Mouse (Mus musculus) lung, adult 18-20 months (tissue): ENCODE measurements around the gene Pgap3.
A peak's percentile ranks its signal among the peaks of the same experiment; 100 is the strongest.

Experiments
- DNase-seq, 2 experiments: peaks; one replicate each; pipeline ENCODE4 v3.0.0; 2022; ENCODE audit warnings: mixed read lengths in 2 of 2

The Pgap3 gene

DNA sequence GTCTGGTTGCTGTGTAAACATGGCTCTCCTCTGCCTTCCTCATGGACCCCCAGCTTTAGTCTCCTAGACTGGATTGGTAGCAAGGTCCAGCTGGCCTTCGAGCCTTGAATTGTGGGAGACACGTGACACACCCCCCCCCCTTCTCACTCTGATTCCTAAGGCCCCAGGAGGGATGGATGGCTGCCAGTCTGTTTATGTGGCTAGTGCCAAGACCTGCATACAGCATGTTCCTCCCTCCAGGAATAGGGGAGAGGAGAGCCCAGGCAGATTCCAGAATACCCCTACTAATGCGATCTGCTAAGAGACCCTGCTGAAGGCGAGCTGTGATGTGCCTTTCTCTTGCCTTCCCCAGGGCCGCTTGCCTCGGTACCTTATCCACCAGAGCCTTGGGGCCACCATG is 20.2 kb downstream of the Pgap3 start:
- DNase-seq: no peak

DNA sequence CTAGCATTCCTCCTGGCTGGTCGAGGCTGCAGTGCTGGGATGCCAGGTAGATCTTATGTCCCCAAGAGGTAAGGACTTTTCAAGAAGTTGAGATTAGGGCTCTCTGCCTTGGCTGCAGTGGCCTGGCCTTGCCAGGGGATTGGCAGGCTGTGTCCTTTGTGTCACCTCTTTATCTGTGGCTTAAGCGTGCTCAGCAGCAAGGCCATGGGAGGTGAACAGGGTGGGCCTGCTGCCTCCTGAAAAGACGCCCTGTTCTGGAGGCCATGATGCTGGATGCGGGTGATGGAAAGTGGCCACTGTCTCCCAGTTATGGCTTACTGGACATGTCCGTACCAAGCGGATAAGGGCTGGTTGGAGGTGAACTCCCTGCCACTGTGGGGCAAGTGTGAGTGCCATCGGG is 20.9 kb downstream of the Pgap3 start:
- no peak for DNase-seq

DNA sequence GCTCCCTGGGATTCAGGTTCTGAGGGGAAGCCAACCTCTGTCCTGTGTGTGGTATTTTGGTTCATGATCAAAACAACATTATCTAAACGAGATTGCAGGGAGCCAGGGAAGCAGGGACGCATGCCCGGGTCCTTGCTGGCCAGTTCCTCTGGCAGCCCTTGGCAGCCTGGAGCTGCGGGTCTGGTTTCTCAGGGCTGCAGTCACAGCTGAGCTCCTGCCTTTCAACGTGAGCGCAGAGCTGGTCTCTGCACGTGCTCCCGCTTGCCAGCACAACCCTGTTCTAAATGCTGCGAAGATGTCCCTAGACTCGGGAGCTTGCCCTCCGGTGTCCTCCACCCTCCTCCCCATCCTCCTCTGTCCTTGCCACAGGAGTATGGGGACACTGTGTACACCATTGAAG is 22.5 kb downstream of the Pgap3 start:
- DNase-seq: no peak

DNA sequence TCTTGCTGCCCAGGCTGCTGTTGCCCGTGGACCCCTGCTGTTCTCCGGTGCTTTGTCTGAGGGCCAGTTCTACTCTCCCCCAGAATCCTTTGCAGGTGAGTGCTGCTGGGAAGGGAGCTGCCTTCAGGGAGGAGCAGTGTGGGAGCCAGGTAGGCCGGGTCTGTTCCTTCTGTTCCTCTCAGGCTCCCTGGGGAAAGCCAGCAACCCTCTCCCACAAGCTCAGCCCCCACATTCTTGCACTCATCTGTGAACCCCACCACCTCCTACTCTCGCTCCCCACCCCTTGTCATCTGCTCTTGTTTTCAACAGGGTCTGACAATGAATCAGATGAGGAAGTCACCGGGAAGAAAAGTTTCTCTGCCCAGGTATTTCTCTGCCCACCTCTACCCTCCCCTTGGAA is 23.5 kb downstream of the Pgap3 start:
- DNase-seq: no peak

DNA sequence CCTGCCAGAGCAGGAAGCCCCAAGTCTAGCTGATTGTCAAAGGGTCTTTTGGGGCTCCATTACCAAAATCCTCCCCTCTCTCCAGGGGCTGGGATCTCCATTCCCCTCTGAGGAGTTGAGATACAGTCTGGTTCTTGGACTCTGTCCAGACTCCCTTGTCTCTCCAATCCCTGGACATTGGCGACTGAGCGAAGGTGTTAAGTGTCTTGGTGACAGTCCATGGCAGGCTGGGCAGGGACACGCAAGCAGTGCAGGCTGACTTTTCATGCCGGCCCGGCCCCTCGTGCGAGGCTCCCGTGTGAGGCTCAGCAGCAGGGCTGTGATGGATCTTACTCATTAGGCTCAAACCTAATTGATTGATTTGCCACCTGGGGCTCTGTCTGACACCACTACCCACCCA is 26.0 kb downstream of the Pgap3 start:
- no peak for DNase-seq

DNA sequence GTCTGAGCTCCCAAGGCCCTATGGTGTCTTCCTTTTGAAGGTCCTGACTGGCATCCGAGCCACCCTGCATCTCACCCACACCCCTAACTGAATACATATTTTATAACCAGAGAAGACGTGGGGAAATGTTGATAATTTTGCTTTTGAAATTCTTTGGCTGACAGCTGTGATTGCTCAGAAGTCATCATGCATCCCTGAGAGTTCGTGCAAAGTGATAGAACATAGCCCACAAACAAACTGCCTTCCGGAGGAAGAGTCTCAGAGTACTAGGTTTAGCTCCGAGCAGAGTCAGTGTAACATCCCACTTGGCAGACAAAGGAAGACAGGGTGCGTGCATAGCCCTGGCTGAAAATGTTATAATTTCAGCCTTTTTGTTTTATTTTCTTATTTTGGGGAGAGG is 27.0 kb downstream of the Pgap3 start:
- no peak for DNase-seq

DNA sequence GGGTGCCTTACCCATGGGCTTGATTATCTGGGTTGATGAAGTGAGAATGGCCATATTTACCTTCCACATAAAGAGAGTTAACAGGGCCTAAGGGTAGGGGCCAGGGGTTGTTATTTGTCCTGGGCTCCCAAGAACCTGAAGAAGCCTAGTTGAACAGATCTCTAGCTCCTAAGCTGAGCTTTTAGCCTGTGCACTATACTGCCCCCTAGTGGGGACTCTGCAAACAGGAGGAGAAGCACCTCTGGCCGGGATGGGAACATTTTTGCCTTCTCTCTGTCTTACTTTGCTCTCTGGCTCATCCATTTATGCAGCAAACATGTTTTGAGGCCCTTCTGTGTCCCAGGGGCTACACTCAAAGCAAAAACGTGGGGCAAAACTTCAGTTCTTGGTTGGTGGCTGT is 27.9 kb downstream of the Pgap3 start:
- peak in 1 of 2 experiments; percentile 67 for DNase-seq

DNA sequence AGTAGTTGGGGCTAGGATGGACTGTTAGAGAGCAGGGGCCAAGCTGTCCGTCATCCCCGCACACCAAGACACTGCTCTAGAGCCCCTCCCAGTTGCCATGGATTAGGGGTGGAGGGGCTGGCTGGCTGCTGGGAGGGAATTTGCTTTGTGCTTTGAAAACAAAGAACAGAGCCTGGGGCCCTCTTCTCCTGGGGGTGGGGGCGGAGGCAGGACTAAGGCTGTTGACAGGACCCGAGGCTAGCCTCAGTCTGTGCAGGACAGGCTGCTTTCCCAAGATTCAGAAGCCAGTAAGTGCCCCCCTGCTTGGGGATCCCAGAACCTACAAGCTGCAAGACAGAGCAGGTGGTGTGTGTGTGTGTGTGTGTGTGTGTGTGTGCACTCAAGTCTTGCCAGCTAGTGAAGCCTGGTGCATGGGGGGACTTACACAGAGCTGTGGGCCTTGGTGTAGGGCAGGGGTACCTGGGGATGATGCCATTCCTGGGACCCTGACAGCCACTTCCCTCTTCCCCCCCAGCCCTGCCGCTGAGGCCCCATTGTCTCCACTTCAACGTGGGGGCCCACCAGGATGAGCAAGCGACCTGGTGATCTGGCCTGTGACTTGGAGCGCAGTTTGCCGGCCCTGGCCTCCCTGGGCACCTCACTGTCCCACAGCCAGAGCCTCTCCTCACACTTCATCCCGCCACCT is 28.6 kb downstream of the Pgap3 start:
- no peak for DNase-seq

DNA sequence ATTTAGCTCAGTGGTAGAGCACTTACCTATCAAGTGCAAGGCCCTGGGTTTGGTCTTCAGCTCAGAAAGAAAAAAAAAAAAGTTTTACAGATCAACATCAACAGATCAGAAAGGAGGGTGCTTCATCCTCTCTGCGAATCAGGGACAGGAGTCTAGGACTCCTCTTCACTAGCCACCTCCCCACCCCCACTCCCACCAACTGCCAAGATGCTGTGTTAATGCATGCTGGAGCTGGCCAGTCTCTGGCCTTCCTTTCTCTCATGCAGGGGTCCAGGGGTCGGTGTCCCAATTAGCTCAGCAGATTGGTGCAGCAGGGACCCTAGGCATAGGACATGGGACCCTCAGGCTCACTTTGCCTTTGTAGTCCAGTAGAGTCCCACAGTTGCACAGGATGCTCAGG is 29.7 kb downstream of the Pgap3 start:
- no peak for DNase-seq

DNA sequence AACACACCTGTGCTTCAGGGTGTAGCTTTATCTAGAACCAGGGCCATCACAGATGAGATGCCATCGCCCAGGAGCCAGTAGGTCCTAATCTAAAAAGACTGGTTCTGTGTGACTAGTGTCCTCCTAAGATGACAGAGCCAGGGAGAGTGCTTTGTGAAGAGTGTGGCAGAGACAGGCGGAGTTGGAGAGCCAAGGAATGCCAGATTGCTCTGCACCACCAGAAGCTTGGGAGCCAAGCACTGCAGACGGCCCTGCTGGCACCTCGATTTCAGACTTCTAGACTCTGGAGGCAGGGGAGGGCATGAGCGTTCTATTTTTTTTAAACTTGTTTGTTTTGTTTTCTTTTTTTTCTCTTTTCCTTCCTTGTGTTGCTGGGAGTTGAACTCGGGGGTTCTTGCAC is 31.0 kb downstream of the Pgap3 start:
- no peak for DNase-seq

DNA sequence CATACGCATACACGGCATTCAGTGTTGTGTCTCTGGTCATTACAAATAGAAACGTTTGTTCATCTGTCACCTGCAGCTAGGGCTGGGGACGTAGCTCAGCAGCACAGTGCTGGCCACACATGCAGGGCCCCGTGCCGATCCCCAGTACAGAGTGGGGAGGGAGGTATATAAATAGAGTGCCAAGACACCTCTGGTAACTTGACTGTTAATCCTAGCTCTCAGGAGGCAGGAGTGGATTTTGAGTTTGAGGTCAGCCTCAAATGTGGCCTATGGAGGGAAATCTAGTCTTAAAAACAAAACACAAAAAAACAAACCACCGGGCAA is 32.5 kb downstream of the Pgap3 start:
- no peak for DNase-seq

DNA sequence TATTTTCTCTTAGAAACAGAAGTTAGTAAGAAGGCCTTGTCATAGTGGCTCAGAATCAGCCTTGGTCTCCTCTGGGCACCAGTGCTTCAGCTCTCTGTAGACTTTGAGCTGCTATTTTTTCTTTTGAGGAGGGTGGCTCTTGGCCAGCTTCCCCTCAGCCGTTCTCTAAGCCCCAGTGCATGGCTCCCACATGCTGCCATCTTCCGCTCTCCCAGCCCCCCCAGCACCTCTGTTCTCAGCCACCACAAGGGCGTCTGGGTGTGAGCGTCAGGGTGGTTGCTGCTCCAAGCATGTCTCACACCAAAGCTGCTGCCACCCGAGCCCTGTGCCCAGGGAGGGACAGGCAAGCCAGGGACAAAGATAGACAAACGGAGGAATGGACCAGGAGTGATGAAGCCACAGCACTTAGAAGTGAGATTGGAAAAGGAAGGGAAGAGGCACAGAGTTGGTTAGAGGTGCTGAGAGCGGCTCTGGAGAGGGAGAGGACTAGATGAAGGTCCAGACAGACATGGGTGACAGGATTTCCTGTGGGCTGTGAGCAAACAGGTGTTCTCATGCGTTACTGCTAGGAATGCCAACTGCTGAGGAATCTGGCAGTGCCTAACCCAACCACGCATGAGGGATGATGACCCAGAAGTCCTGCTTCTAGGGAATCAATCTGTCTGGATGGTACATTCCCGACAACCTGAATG is 33.0 kb downstream of the Pgap3 start:
- no peak for DNase-seq

DNA sequence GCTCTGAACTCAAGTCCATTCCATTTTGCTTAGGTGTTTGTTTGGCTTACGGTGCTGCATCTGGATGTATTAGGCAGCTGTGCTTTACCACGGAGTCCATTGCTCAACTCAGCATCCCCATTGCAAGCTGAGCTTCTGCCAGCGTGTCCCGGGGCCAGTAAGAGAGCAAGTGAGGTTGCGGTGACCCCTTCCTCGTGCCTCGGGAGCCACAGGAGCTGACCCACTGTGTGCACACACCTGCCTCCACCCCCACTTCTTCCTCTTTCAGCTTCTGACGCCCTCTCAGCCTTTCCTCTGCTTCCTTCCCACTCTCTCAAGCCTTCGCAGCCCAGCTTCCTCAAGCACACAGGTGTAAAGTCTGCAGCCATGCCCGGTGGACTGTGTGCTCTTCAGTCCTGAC is 34.0 kb downstream of the Pgap3 start:
- DNase-seq: no peak

DNA sequence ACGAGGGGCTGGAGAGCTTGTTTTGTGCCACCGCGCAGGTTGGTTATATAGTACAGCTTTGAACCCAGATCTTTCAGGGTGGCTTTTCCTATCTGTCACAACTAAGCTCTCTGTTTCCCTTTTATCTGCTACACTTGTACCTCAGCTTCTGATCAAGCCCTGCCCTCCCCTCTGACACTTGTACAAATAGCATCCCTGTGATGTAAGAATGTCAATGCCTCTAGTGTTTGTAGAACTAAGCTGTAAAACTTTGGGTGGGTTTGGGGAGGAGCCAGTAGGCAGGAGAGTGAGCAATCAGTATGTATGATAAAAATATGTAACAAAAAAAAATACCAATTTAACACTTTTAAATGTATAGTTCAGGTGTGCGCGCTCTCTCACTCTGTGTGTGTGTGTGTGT is 35.9 kb downstream of the Pgap3 start:
- peak in 1 of 2 experiments; percentile 58 for DNase-seq

DNA sequence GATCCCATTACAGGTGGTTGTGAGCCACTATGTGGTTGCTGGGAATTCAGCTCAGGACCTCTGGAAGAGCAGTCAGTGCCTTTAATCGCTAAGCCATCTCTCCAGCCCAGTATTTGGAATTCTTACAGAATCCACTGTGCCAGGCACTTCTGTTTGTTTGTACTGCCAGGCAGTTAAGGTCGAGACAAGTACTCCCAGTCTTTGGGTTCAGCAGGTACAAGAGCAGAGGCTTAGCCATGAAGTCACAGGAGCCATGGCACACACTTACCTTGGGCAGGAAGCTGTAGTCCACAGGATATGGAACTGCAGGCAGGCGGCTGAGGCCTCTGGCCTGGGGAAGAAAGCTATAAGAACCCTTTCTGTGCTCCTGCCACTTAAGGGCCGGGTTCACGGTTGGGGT is 36.5 kb downstream of the Pgap3 start:
- peak; percentile 64 to 78 for DNase-seq

DNA sequence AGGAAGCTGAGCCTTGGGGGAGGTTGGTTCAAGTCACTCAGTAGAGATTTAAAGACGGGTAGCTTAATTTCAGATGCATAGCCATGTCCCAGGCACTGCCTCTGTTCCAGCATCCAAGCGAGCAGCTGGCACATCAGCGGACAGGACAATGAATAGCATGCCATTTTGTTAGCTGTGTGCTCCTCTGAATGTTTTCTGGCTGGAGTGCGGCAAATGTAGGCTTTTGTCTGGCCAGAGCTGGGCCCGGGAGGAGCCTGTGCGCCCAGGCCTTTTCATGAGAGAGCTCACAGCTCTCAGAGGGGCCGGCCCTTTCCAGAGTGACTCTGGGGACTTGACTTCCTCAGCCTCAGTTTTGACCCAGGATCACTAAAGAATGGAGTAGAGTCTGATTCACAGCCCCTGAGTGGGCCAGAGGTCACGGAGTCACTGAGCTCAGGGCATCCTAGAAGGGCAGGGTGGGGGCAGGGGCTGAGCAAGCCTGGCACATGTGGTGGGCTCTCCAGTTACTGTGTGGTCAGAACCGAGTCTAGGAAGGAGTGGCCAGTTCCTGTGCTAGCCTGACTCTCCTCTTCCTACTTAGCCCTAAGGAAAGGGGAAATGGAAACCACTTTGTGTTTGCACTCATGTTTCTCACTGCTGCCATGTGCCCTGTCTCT is 39.3 kb downstream of the Pgap3 start:
- DNase-seq: no peak

DNA sequence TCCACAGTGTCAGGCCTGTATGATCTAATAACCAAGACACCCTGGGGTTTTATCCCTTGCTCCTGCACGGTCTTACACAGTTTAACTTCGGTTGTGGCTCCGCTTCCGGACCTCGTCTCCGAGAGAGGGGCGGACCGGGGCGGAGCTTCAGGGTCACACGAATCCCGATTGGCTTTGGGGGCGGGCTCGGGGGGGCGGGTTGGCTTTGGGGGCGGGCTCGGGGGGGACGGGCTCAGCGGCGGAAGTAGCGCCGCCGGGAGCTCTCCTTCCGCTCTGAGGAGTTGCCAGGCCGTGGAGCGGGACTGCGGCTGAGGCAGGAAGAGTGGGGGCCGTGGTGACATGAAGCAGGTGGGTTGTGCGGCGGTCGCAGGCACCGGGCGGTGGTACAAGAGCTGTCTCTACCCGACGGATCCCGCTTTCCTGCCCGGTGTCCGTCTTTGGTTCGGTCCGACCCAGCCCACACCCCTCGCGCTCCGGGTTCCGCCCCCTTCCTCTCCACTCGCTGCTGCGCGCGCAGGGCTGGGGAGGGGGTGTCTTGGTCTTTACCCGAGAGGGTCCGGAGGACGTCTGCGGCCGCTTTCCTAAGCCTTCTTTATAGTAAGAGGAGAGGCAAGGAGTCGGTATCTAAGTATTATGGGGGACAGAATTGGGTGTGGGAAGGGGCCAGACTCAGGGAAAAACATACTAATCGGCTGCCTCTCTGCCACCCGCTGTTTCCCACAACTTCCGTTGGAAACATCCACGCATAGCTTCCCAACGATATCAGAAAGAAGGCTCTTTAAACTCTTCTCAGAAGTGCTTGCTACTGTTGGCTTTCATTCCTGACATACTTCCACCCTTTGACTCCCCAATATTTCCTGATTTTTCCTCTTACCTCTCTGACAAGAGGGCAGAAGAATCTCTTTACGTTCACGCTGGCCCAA is 41.9 kb downstream of the Pgap3 start, which contains the start of gene Stard3:
Gene Stard3 (plus strand): TSS at position 208 of the 923 bp plus-strand sequence.
- peak; percentile 93 to 95 for DNase-seq

DNA sequence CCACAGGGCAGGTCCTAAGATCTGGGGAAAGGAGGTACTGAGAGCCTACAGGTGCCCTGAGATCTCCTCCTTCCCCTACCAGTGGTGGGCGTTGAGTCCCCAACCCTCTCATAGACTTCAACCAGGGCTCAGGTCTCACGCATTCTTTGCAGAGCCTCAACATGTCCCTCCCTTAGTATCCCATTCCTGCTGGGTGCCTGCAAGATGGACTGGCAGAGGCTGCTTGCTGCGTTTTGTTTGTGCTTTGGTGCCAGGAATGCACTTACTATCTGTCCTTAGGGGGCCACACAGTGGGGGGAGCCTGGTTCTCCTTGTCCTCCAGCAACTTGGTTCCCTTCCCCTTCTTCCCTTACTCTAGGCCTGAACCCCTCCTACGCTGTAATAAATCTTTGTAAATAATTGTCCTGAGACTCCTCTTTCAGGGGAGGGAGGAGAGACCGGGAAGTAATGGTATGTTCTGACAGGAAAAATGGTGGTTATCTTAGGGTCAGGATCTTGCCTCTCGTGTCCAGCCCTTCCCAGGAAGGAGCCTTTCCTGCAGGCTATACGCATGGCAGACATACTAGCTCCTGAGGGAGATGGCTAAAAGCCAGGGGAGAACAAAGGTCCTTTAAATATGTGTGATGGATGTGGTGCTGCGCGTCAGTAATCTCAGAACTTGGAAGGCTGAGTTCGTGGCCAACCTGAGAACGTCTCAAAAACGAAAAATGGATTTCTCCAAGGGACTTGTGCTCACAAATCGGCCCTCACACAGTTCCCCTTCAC is 42.7 kb downstream of the Pgap3 start:
- peak in 1 of 2 experiments; percentile 52 for DNase-seq

DNA sequence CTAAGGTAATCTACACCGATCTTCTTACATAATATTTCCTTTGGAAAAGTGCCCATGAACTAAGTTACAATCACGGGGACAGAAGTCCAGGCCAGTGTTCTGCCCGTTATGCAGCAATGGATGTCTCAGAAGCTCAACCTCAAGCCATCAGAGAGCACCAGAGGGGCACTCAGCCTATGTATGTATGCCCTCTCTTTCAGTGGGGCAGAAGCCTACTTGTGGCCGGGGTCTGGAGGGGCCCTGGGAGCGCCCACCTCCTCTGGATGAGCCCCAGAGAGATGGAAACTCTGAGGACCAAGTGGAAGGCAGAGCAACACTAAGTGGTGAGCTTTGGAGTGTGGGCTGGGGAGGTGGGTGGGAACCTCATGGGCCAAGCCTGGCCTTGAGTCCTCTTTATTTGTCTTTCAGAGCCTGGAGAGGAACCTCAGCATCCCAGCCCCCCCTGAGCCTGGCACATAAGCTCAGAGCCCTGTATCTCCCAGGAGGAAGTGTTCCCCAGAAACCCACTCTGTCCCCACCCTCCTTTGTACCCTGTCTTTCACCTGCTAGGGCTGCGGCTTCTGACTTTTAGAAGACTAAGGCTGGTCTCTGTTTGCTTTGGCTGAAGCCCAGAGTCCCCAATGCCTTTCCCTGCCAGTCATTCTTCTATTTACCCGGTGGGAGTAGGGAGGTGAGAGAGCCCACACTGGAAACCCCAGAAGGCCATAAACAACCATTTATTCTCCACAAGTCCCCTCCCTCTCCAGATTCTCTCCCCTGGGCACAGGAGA is 43.5 kb downstream of the Pgap3 start:
- DNase-seq: peak; percentile 31 to 60

DNA sequence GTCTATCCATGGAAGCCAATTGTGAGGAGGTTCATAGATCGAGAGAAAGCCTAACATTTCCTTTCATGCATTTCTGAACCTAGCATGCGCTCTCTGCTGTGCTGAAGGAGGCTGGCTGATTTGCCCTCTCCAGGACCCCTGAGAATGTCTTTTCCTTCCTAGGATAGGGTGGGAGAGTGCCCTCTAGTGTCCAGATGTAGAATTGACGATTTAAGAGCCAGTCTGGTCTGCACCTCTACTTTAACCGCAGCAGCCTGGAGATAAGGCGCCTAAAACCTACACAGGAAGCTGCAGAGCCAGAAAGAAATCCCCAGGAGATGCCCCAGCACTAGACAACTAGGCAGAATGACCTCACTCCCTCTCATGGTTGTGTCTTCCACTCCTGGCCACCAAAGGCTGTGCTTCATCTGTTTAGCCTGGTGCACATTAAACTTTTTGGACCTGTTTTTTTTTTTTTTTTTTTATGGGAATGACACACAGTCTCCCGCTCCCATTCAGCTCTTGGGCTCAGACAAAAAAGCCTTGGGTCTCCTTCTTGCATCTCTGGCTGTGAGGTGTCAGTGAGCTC is 44.5 kb downstream of the Pgap3 start:
- DNase-seq: peak in 1 of 2 experiments; percentile 65

DNA sequence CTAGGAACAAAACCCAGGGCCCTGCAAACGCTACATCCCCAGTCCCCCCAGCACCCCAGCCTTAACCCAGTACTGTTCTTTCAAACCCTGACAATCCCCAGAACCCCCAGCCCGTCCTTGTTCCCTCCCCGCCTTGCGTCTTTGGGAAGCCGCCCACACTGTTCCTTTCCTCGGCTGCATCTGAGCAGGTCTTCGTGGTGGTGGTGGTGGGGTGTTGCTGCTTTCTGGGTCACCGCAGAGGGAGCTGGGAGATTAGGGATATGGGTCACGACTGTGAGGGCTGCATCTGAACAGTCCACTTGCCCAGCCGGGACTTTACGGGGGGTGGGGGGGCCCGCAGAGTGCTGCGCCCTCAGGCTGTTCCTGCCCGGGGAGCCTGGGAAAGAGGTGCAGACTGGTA is 45.8 kb downstream of the Pgap3 start:
- DNase-seq: no peak
